Mouse (Mus musculus) embryonic facial prominence, embryonic 11.5 days (tissue): ENCODE data around the gene Sox30. TPM values are rescaled to one million over a fixed set of nuclear protein-coding genes. Genes with fewer than 3 reads are reported as not detected.

Experiments
- ATAC-seq: fragments of 200-750 bp; cut with Nextera tagmentation; replicated peaks from 2 replicates; pipeline ENCODE4 v1.8.0; 2017; ENCODE audit warnings: low read depth; ENCODE audit not compliant: insufficient number of reproducible peaks, low FRiP score, low TSS enrichment
- DNase-seq: peaks from one replicate; pipeline ENCODE4 v3.0.0-alpha.2; 2015; ENCODE audit warnings: low spot score
- H3K27ac ChIP-seq: fragments of 300-500 bp; sonication (generic); replicated peaks from 2 replicates; pipeline ENCODE4 v1.5.1; 2014; ENCODE audit warnings: mild to moderate bottlenecking, low read depth, low read length, control low read depth
- H3K27me3 ChIP-seq: fragments of 300-500 bp; sonication (generic); 2 replicates; pipeline ENCODE4 v1.6.1; 2014; ENCODE audit warnings: mild to moderate bottlenecking, low read length, moderate library complexity, mixed read lengths; ENCODE audit not compliant: control insufficient read depth, insufficient read depth
- H3K36me3 ChIP-seq: fragments of 300-500 bp; sonication (generic); replicated peaks from 2 replicates; pipeline ENCODE4 v1.6.1; 2014; ENCODE audit warnings: low read depth, mild to moderate bottlenecking, low read length, moderate library complexity, mixed read lengths; ENCODE audit not compliant: control insufficient read depth, insufficient read depth
- H3K4me1 ChIP-seq: fragments of 300-500 bp; sonication (generic); 2 replicates; pipeline ENCODE4 v1.6.1; 2014; ENCODE audit warnings: low read length, mixed read lengths; ENCODE audit not compliant: control insufficient read depth, insufficient read depth
- H3K4me2 ChIP-seq: fragments of 300-500 bp; sonication (generic); 2 replicates; pipeline ENCODE4 v1.6.1; 2014; ENCODE audit warnings: low read depth, mild to moderate bottlenecking, control low read depth, low read length, moderate library complexity
- H3K4me3 ChIP-seq: fragments of 300-500 bp; sonication (generic); 2 replicates; pipeline ENCODE4 v1.5.1; 2014; ENCODE audit warnings: low read depth, low read length, control low read depth
- H3K9ac ChIP-seq: fragments of 300-500 bp; sonication (generic); replicated peaks from 2 replicates; pipeline ENCODE4 v1.6.1; 2014; ENCODE audit warnings: mild to moderate bottlenecking, control low read depth, low read length
- H3K9me3 ChIP-seq: fragments of 300-500 bp; sonication (generic); replicated peaks from 2 replicates; pipeline ENCODE4 v1.6.1; 2016; ENCODE audit warnings: mild to moderate bottlenecking, low read length, inconsistent platforms, mixed read lengths; ENCODE audit not compliant: control insufficient read depth
- whole genome bisulfite sequencing: fragments of 180-500 bp; shearing (Covaris S2); extraction: QIAGEN DNeasy Blood & Tissue Kit; methylation state at CpG from one replicate; pipeline ENCODE4 v1.1.7; 2014; 5-methylcytosine and 5-hydroxymethylcytosine counted together
- polyA plus RNA-seq: library from polyadenylated mRNA; unstranded; fragments of >200 nt; fragmentation: Nextera tagmentation; extraction: Ambion mirVana; gene quantifications from 2 replicates; pipeline ENCODE4 v1.2.1, GENCODE M21; 2014

Gene Sox30
- polyA plus RNA-seq, 1 experiment from 2014 or later = 0.22 TPM

DNA sequence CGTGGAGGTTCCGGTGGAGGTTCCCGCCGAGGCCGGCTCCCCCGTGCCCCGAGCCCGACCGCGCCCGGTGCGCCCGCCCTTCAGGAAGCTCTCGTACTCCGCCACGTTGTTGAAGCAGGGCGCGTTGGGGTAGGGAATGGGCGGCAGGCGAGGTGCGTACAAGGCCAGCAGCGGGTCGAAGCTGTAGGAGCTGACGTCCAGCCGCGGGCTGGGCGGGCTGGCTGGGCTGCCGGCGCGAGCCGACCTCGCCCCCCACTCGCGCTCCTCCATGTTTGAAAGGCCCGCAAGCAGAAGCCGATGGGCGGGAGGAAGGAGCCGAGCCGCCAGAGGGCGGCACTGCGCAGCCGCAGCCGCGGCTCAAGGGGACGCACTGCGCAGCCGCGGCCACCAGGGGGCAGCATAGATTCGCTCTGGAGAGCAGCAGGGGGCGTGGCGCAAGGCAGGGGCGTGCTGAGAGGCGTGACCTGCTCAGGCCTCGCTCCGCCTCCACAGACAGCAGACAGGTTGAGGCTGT, 35.4 kb upstream of the Sox30 start, which contains the start of gene Lsm11:
Lsm11 (minus strand) TSS at position 293 of the 514 bp plus-strand sequence.
- Histone ChIP-seq H3K4me3 (peak within 1 kb of the TSS; percentile 87), H3K9me3 (no peaks in the 10 kb centered on the region), H3K4me2 (peak within 1 kb of the TSS; percentile 91), H3K27me3 (no peaks in the 10 kb centered on the region), H3K9ac (peak within 1 kb of the TSS; percentile 88), H3K27ac (no peak within 1 kb of the TSS), H3K36me3 (no peaks in the 10 kb centered on the region; the same call in 1 of the 2 replicates), H3K4me1 (no peaks in the 10 kb centered on the region)
- peak; percentile 94 for DNase-seq
- peak; percentile 83 for ATAC-seq
- under 1% methylated on average over 53 of the region's 55 CpGs for WGBS

- Histone ChIP-seq H3K27ac (no peak overlapping the region), H3K36me3 (no peaks in the 10 kb centered on the region; the same call in 1 of the 2 replicates), H3K27me3 (no peaks in the 10 kb centered on the region), H3K4me3 (no peak overlapping the region), H3K9me3 (no peaks in the 10 kb centered on the region), H3K9ac (no peak overlapping the region), H3K4me1 (no peaks in the 10 kb centered on the region), H3K4me2 (no peak overlapping the region)
- 82% methylated on average over 4 of the region's 4 CpGs for WGBS
- no peak for DNase-seq
- no peak for ATAC-seq
These were observed 33.3 kb upstream of the Sox30 start for GRCm38 (mm10) chr11:45946796-45947195.

GRCm38 (mm10) chr11:45947491-45947890, 32.6 kb upstream of the Sox30 start:
- H3K9me3 ChIP-seq = no peaks in the 10 kb centered on the region
- H3K27ac ChIP-seq = no peak overlapping the region
- no peaks in the 10 kb centered on the region; the same call in 1 of the 2 replicates for H3K36me3 ChIP-seq
- no peak overlapping the region for H3K9ac ChIP-seq
- no peak overlapping the region for H3K4me3 ChIP-seq
- DNase-seq (no peak), ATAC-seq (no peak)
- 88% methylated on average over 2 of the region's 2 CpGs for WGBS
- H3K4me2 ChIP-seq = no peak overlapping the region
- no peaks in the 10 kb centered on the region for H3K4me1 ChIP-seq
- no peaks in the 10 kb centered on the region for H3K27me3 ChIP-seq

- H3K36me3 ChIP-seq = no peaks in the 10 kb centered on the region; the same call in 1 of the 2 replicates
- H3K27ac ChIP-seq = no peak within 1 kb of the TSS
- ATAC-seq (peak; percentile 98), DNase-seq (peak; percentile 96)
- H3K4me1 ChIP-seq = no peaks in the 10 kb centered on the region
- peak within 1 kb of the TSS; percentile 57 for H3K4me3 ChIP-seq
- under 1% methylated on average over 32 of the region's 32 CpGs for WGBS
- peak within 1 kb of the TSS; percentile 42 for H3K9ac ChIP-seq
- H3K4me2 ChIP-seq = peak within 1 kb of the TSS; percentile 39
- H3K9me3 ChIP-seq = no peaks in the 10 kb centered on the region
- H3K27me3 ChIP-seq = no peaks in the 10 kb centered on the region
These were observed 24.9 kb upstream of the Sox30 start, which contains the start of gene Thg1l for GRCm38 (mm10) chr11:45955127-45955627. TSS of gene Thg1l (minus strand) at chr11:45955494.

DNA sequence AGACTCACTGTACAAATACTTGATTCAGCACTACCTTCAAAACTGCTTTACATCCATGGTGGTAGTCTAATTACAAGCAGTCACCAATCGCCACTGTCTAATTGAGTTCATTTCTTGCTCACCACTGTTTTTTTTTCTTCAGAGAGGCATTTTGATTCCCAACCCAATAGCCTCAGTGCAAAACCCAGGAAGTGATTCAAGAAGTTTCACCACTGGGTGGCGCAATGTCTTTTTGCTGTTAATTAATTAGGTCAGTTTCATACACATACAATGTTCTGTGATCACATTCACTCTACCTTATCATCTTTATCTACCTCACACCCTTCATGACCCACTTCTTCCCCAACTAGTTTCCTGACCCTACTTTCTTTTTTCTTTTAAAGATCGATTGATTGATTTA, 20.5 kb upstream of the Sox30 start:
- 76% methylated on average over 3 of the region's 3 CpGs for WGBS
- no peak overlapping the region for H3K9ac ChIP-seq
- peak; percentile 24 for DNase-seq
- H3K4me3 ChIP-seq = no peak overlapping the region
- no peaks in the 10 kb centered on the region for H3K27me3 ChIP-seq
- H3K4me2 ChIP-seq = no peak overlapping the region
- H3K36me3 ChIP-seq = no peaks in the 10 kb centered on the region
- no peaks in the 10 kb centered on the region for H3K4me1 ChIP-seq
- ATAC-seq = no peak
- no peaks in the 10 kb centered on the region for H3K9me3 ChIP-seq
- no peak overlapping the region for H3K27ac ChIP-seq

DNA sequence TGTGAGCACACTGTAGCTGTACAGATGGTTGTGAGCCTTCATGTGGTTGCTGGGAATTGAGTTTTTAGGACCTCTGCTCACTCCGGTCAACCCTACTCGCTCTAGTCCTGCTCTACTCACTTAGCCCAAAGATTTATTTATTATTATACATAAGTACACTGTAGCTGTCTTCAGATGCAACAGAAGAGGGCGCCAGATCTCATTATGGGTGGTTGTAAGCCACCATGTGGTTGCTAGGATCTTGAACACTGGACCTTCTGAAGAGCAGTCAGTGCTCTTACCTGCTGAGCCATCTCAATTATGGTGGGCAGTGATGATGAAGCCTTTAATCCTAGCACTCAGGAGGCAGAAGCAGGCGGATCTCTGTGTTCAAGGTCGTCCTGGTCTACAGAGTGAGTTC, 20.1 kb upstream of the Sox30 start:
- no peak overlapping the region for H3K9ac ChIP-seq
- ATAC-seq (no peak), DNase-seq (no peak)
- H3K9me3 ChIP-seq = no peaks in the 10 kb centered on the region
- no peaks in the 10 kb centered on the region for H3K4me1 ChIP-seq
- no peak overlapping the region for H3K4me2 ChIP-seq
- 84% methylated on average over 5 of the region's 5 CpGs for WGBS
- H3K36me3 ChIP-seq = no peaks in the 10 kb centered on the region
- no peak overlapping the region for H3K27ac ChIP-seq
- H3K27me3 ChIP-seq = no peaks in the 10 kb centered on the region
- no peak overlapping the region for H3K4me3 ChIP-seq

- Histone ChIP-seq H3K36me3 (no peaks in the 10 kb centered on the region), H3K27ac (no peak overlapping the region), H3K9ac (no peak overlapping the region), H3K9me3 (no peaks in the 10 kb centered on the region), H3K4me2 (no peak overlapping the region), H3K4me3 (no peak overlapping the region), H3K27me3 (no peaks in the 10 kb centered on the region), H3K4me1 (no peaks in the 10 kb centered on the region)
- DNase-seq (no peak), ATAC-seq (no peak)
- 87% methylated on average over 4 of the region's 4 CpGs for WGBS
These were observed 13.2 kb upstream of the Sox30 start for GRCm38 (mm10) chr11:45966896-45967295.

- Histone ChIP-seq H3K9me3 (no peaks in the 10 kb centered on the region), H3K4me3 (no peak overlapping the region), H3K4me1 (no peaks in the 10 kb centered on the region), H3K36me3 (no peaks in the 10 kb centered on the region), H3K27me3 (no peaks in the 10 kb centered on the region), H3K27ac (no peak overlapping the region), H3K4me2 (no peak overlapping the region), H3K9ac (no peak overlapping the region)
- 89% methylated on average over 3 of the region's 3 CpGs for WGBS
- no peak for ATAC-seq
- no peak for DNase-seq
These were observed 11.6 kb upstream of the Sox30 start for GRCm38 (mm10) chr11:45968466-45968865.
